Mouse (Mus musculus): ENCODE measurements around the gene Astn2. TPM values are rescaled to one million over a fixed set of nuclear protein-coding genes. Genes with fewer than 3 reads are reported as not detected.

Gene Astn2
- polyA plus RNA-seq, 1 experiment from 2014 or later: 0.52 TPM

- H3K9me3 ChIP-seq (ENCODE audit: control insufficient read depth, low read length): no peaks in the 10 kb centered on the region
- no peak overlapping the region for H3K9ac ChIP-seq (ENCODE audit: low read length)
- 80% methylated on average over 3 of the region's 3 CpGs for WGBS
- H3K27ac ChIP-seq (ENCODE audit: low read depth, low read length): no peak overlapping the region
- no peak overlapping the region for H3K4me2 ChIP-seq (ENCODE audit: low read depth)
- no peak for ATAC-seq (ENCODE audit: insufficient read depth, low FRiP score, low TSS enrichment)
- no peaks in the 10 kb centered on the region for H3K4me1 ChIP-seq (ENCODE audit: control insufficient read depth, insufficient read depth, low read length)
- H3K4me3 ChIP-seq (ENCODE audit: low read depth, low read length): no peak overlapping the region
- no peaks in the 10 kb centered on the region for H3K27me3 ChIP-seq (ENCODE audit: control insufficient read depth, insufficient read depth, low read length)
- H3K36me3 ChIP-seq (ENCODE audit: control insufficient read depth, insufficient read depth, low read length): no peaks in the 10 kb centered on the region
- no peak for DNase-seq (ENCODE audit: low spot score)
These were observed 171.6 kb downstream of the Astn2 start for GRCm38 (mm10) chr4:66232799-66233198.

- ATAC-seq (ENCODE audit: insufficient read depth, low FRiP score, low TSS enrichment) (no peak), DNase-seq (ENCODE audit: low spot score) (peak; percentile 43)
These were observed 172.1 kb downstream of the Astn2 start for GRCm38 (mm10) chr4:66232350-66232749.

GRCm38 (mm10) chr4:66230735-66231134 lies 173.7 kb downstream of the Astn2 start:
- no peaks in the 10 kb centered on the region for H3K36me3 ChIP-seq (ENCODE audit: control insufficient read depth, insufficient read depth, low read length)
- no peak overlapping the region for H3K27ac ChIP-seq (ENCODE audit: low read depth, low read length)
- no peaks in the 10 kb centered on the region for H3K27me3 ChIP-seq (ENCODE audit: control insufficient read depth, insufficient read depth, low read length)
- no peaks in the 10 kb centered on the region for H3K9me3 ChIP-seq (ENCODE audit: control insufficient read depth, low read length)
- DNase-seq (ENCODE audit: low spot score): no peak
- H3K4me1 ChIP-seq (ENCODE audit: control insufficient read depth, insufficient read depth, low read length): no peaks in the 10 kb centered on the region
- no peak overlapping the region for H3K4me2 ChIP-seq (ENCODE audit: low read depth)
- H3K4me3 ChIP-seq (ENCODE audit: low read depth, low read length): no peak overlapping the region
- 89% methylated on average over 4 of the region's 4 CpGs for WGBS
- H3K9ac ChIP-seq (ENCODE audit: low read length): no peak overlapping the region
- no peak for ATAC-seq (ENCODE audit: insufficient read depth, low FRiP score, low TSS enrichment)

More at GRCm38 (mm10) chr4:66232350-66232749, 172.1 kb downstream of the Astn2 start:
- no peaks in the 10 kb centered on the region for H3K36me3 ChIP-seq (ENCODE audit: control insufficient read depth, insufficient read depth, low read length)
- H3K9ac ChIP-seq (ENCODE audit: low read length): no peak overlapping the region
- no peak overlapping the region for H3K27ac ChIP-seq (ENCODE audit: low read depth, low read length)
- WGBS: 61% methylated on average over 2 of the region's 2 CpGs
- H3K4me3 ChIP-seq (ENCODE audit: low read depth, low read length): no peak overlapping the region
- H3K9me3 ChIP-seq (ENCODE audit: control insufficient read depth, low read length): no peaks in the 10 kb centered on the region
- no peaks in the 10 kb centered on the region for H3K27me3 ChIP-seq (ENCODE audit: control insufficient read depth, insufficient read depth, low read length)
- H3K4me2 ChIP-seq (ENCODE audit: low read depth): no peak overlapping the region
- H3K4me1 ChIP-seq (ENCODE audit: control insufficient read depth, insufficient read depth, low read length): no peaks in the 10 kb centered on the region

- no peaks in the 10 kb centered on the region for H3K27me3 ChIP-seq (ENCODE audit: control insufficient read depth, insufficient read depth, low read length)
These were observed 181.7 kb downstream of the Astn2 start for GRCm38 (mm10) chr4:66222602-66223317.

GRCm38 (mm10) chr4:66215170-66215618 lies 189.2 kb downstream of the Astn2 start:
- no peak for DNase-seq (ENCODE audit: low spot score)
- Histone ChIP-seq H3K27me3 (ENCODE audit: control insufficient read depth, insufficient read depth, low read length) (no peaks in the 10 kb centered on the region), H3K4me3 (ENCODE audit: low read depth, low read length) (no peak overlapping the region), H3K9ac (ENCODE audit: low read length) (no peak overlapping the region), H3K9me3 (ENCODE audit: control insufficient read depth, low read length) (no peaks in the 10 kb centered on the region), H3K36me3 (ENCODE audit: control insufficient read depth, insufficient read depth, low read length) (no peaks in the 10 kb centered on the region), H3K4me2 (ENCODE audit: low read depth) (no peak overlapping the region), H3K27ac (ENCODE audit: low read depth, low read length) (no peak overlapping the region), H3K4me1 (ENCODE audit: control insufficient read depth, insufficient read depth, low read length) (no peaks in the 10 kb centered on the region)
- 74% methylated on average over 9 of the region's 9 CpGs for WGBS
- no peak for ATAC-seq (ENCODE audit: insufficient read depth, low FRiP score, low TSS enrichment)

More at GRCm38 (mm10) chr4:66222602-66223317, 181.7 kb downstream of the Astn2 start:
- WGBS: 87% methylated on average over 9 of the region's 9 CpGs
- Histone ChIP-seq H3K4me3 (ENCODE audit: low read depth, low read length) (no peak overlapping the region), H3K9me3 (ENCODE audit: control insufficient read depth, low read length) (no peaks in the 10 kb centered on the region), H3K4me2 (ENCODE audit: low read depth) (no peak overlapping the region), H3K27ac (ENCODE audit: low read depth, low read length) (no peak overlapping the region), H3K9ac (ENCODE audit: low read length) (no peak overlapping the region), H3K36me3 (ENCODE audit: control insufficient read depth, insufficient read depth, low read length) (no peaks in the 10 kb centered on the region), H3K4me1 (ENCODE audit: control insufficient read depth, insufficient read depth, low read length) (no peaks in the 10 kb centered on the region)
- DNase-seq (ENCODE audit: low spot score) (no peak), ATAC-seq (ENCODE audit: insufficient read depth, low FRiP score, low TSS enrichment) (no peak)

- 95% methylated on average over 8 of the region's 8 CpGs for WGBS
- Histone ChIP-seq H3K27me3 (ENCODE audit: control insufficient read depth, insufficient read depth, low read length) (no peaks in the 10 kb centered on the region), H3K4me3 (ENCODE audit: low read depth, low read length) (no peak overlapping the region), H3K4me2 (ENCODE audit: low read depth) (no peak overlapping the region), H3K36me3 (ENCODE audit: control insufficient read depth, insufficient read depth, low read length) (no peaks in the 10 kb centered on the region), H3K9ac (ENCODE audit: low read length) (no peak overlapping the region), H3K27ac (ENCODE audit: low read depth, low read length) (no peak overlapping the region), H3K9me3 (ENCODE audit: control insufficient read depth, low read length) (no peaks in the 10 kb centered on the region), H3K4me1 (ENCODE audit: control insufficient read depth, insufficient read depth, low read length) (no peaks in the 10 kb centered on the region)
- no peak for DNase-seq (ENCODE audit: low spot score)
- ATAC-seq (ENCODE audit: insufficient read depth, low FRiP score, low TSS enrichment): no peak
These were observed 214.8 kb downstream of the Astn2 start for GRCm38 (mm10) chr4:66189636-66190035.

GRCm38 (mm10) chr4:66175887-66176533 lies 228.4 kb downstream of the Astn2 start:
- Histone ChIP-seq H3K27me3 (ENCODE audit: control insufficient read depth, insufficient read depth, low read length) (no peaks in the 10 kb centered on the region), H3K27ac (ENCODE audit: low read depth, low read length) (no peak overlapping the region), H3K4me2 (ENCODE audit: low read depth) (no peak overlapping the region), H3K9me3 (ENCODE audit: control insufficient read depth, low read length) (no peaks in the 10 kb centered on the region), H3K9ac (ENCODE audit: low read length) (no peak overlapping the region), H3K36me3 (ENCODE audit: control insufficient read depth, insufficient read depth, low read length) (no peaks in the 10 kb centered on the region; the same call in 1 of the 2 replicates), H3K4me3 (ENCODE audit: low read depth, low read length) (no peak overlapping the region), H3K4me1 (ENCODE audit: control insufficient read depth, insufficient read depth, low read length) (no peaks in the 10 kb centered on the region)
- DNase-seq (ENCODE audit: low spot score): peak; percentile 46
- peak; percentile 51; the same call in 1 of the 2 replicates for ATAC-seq (ENCODE audit: insufficient read depth, low FRiP score, low TSS enrichment)
- 64% methylated on average over 14 of the region's 14 CpGs for WGBS

- no peaks in the 10 kb centered on the region; the same call in 1 of the 2 replicates for H3K36me3 ChIP-seq (ENCODE audit: control insufficient read depth, insufficient read depth, low read length)
- no peak overlapping the region for H3K4me3 ChIP-seq (ENCODE audit: low read depth, low read length)
- H3K9ac ChIP-seq (ENCODE audit: low read length): no peak overlapping the region
- H3K4me2 ChIP-seq (ENCODE audit: low read depth): no peak overlapping the region
- no peak overlapping the region for H3K27ac ChIP-seq (ENCODE audit: low read depth, low read length)
- no peaks in the 10 kb centered on the region for H3K9me3 ChIP-seq (ENCODE audit: control insufficient read depth, low read length)
- ATAC-seq (ENCODE audit: insufficient read depth, low FRiP score, low TSS enrichment): no peak
- no peaks in the 10 kb centered on the region for H3K27me3 ChIP-seq (ENCODE audit: control insufficient read depth, insufficient read depth, low read length)
- WGBS: 70% methylated on average over 5 of the region's 5 CpGs
- H3K4me1 ChIP-seq (ENCODE audit: control insufficient read depth, insufficient read depth, low read length): no peaks in the 10 kb centered on the region
- no peak for DNase-seq (ENCODE audit: low spot score)
These were observed 232.8 kb downstream of the Astn2 start for GRCm38 (mm10) chr4:66171583-66171982.

- no peak for ATAC-seq (ENCODE audit: insufficient read depth, low FRiP score, low TSS enrichment)
These were observed 233.6 kb downstream of the Astn2 start for GRCm38 (mm10) chr4:66170787-66171186.

More at GRCm38 (mm10) chr4:66170787-66171186, 233.6 kb downstream of the Astn2 start:
- no peak overlapping the region for H3K4me3 ChIP-seq (ENCODE audit: low read depth, low read length)
- DNase-seq (ENCODE audit: low spot score): no peak
- H3K27ac ChIP-seq (ENCODE audit: low read depth, low read length): no peak overlapping the region
- H3K9me3 ChIP-seq (ENCODE audit: control insufficient read depth, low read length): no peaks in the 10 kb centered on the region
- no peaks in the 10 kb centered on the region for H3K4me1 ChIP-seq (ENCODE audit: control insufficient read depth, insufficient read depth, low read length)
- H3K27me3 ChIP-seq (ENCODE audit: control insufficient read depth, insufficient read depth, low read length): no peaks in the 10 kb centered on the region
- H3K9ac ChIP-seq (ENCODE audit: low read length): no peak overlapping the region
- no peaks in the 10 kb centered on the region; the same call in 1 of the 2 replicates for H3K36me3 ChIP-seq (ENCODE audit: control insufficient read depth, insufficient read depth, low read length)
- no peak overlapping the region for H3K4me2 ChIP-seq (ENCODE audit: low read depth)
- WGBS: 88% methylated on average over 3 of the region's 3 CpGs

Data from neural tube, embryonic 11.5 days (tissue).